Mouse (Mus musculus) erythroblast, embryonic 14.5 days (primary cell): Measurements from ENCODE around the gene Cog4.

ENCODE experiments used
- GATA1 ChIP-seq: IDR thresholded peaks from 2 replicates; pipeline ENCODE4 v1.6.1; 2012; ENCODE audit warnings: low read length, inconsistent platforms, mixed read lengths
- TAL1 ChIP-seq: IDR thresholded peaks from 3 replicates; pipeline ENCODE4 v1.6.1; 2012; ENCODE audit warnings: low read length, inconsistent platforms, mixed read lengths

DNA sequence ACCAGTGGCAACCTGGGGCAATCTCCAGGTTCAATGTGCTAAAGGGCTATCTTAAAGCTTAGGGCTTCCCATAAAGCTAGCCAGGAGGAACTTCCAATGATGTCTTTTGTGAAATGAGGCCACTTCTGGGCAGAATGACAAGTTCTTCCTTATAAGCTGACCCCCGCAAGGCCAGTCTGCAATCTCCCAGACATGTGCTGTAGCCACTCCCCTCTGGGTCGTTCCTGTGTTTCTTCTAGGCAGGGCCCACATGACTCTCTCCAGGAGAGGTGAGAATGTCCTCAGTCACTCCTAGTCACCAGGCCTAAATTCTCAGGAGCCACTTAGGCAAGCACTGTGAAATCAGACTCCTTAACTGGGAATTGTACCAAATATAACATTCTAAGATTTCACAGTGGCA is 36.6 kb upstream of the Cog4 start:
- no peak for TF ChIP-seq TAL1
- no peak for TF ChIP-seq GATA1
